Mouse (Mus musculus): ENCODE measurements at regions not wholly inside any gene's neighbourhood (a gene's known extent, or its start where the extent isn't known, plus 50 kb on each side); places are given as distances from the start of the nearest gene placed in this dataset.
A peak's percentile ranks its signal among the peaks of the same experiment; 100 is the strongest.
"Not testable (repeated sequence)": the region's sequence is repeated elsewhere in the genome, so short reads cannot be mapped to it uniquely, and the experiment has no call there.

- TF ChIP-seq MYOD1 (IDR thresholded peaks at IDR 0.05; ENCODE audit: control insufficient read depth, insufficient read length, low read depth) (no peak), USF1 (IDR thresholded peaks at IDR 0.05; ENCODE audit: low read depth) (no peak), CEBPB (IDR thresholded peaks at IDR 0.05; ENCODE audit: low read depth) (no peak), MAX (IDR thresholded peaks at IDR 0.05) (no peak), FOSL1 (IDR thresholded peaks at IDR 0.05; ENCODE audit: insufficient read depth, low read length, poor library complexity, severe bottlenecking) (no peak), CTCF (IDR thresholded peaks at IDR 0.05; ENCODE audit: control insufficient read depth, insufficient read depth, insufficient read length) (no peak), MYOG (IDR thresholded peaks at IDR 0.05; ENCODE audit: control insufficient read depth, extremely low read depth, insufficient read length) (no peak)
- no peaks in the 10 kb centered on the region for H3K79me3 ChIP-seq (ENCODE audit: low read depth)
- H3K27me3 ChIP-seq (ENCODE audit: control insufficient read depth, insufficient read depth, insufficient read length): no peaks in the 10 kb centered on the region
- no peaks in the 10 kb centered on the region for H3K79me2 ChIP-seq (ENCODE audit: control insufficient read depth, insufficient read depth)
- no peak overlapping the region for H3K4me3 ChIP-seq (ENCODE audit: insufficient read depth, poor library complexity, severe bottlenecking)
- H3ac ChIP-seq (ENCODE audit: control insufficient read depth, insufficient read length, low read depth): no peak overlapping the region
- H3K36me3 ChIP-seq (ENCODE audit: control insufficient read depth, insufficient read depth): no peaks in the 10 kb centered on the region
Observed at GRCm38 (mm10) chr1:42588499-42588898, 107.1 kb upstream of the Pou3f3 start.

GRCm38 (mm10) chr1:42589442-42589841, 106.1 kb upstream of the Pou3f3 start:
- H3K27me3 ChIP-seq (ENCODE audit: control insufficient read depth, insufficient read depth, insufficient read length): no peaks in the 10 kb centered on the region
- H3K4me3 ChIP-seq (ENCODE audit: insufficient read depth, poor library complexity, severe bottlenecking): no peak overlapping the region
- no peak for TF ChIP-seq CEBPB (IDR thresholded peaks at IDR 0.05; ENCODE audit: low read depth)
- TF ChIP-seq FOSL1 (IDR thresholded peaks at IDR 0.05; ENCODE audit: insufficient read depth, low read length, poor library complexity, severe bottlenecking): no peak
- TF ChIP-seq MYOG (IDR thresholded peaks at IDR 0.05; ENCODE audit: control insufficient read depth, extremely low read depth, insufficient read length): no peak
- no peak for TF ChIP-seq MAX (IDR thresholded peaks at IDR 0.05)
- no peak for TF ChIP-seq MYOD1 (IDR thresholded peaks at IDR 0.05; ENCODE audit: control insufficient read depth, insufficient read length, low read depth)
- no peak for TF ChIP-seq CTCF (IDR thresholded peaks at IDR 0.05; ENCODE audit: control insufficient read depth, insufficient read depth, insufficient read length)
- TF ChIP-seq USF1 (IDR thresholded peaks at IDR 0.05; ENCODE audit: low read depth): no peak
- H3K36me3 ChIP-seq (ENCODE audit: control insufficient read depth, insufficient read depth): no peaks in the 10 kb centered on the region
- H3K79me3 ChIP-seq (ENCODE audit: low read depth): no peaks in the 10 kb centered on the region
- no peak overlapping the region for H3ac ChIP-seq (ENCODE audit: control insufficient read depth, insufficient read length, low read depth)
- no peaks in the 10 kb centered on the region for H3K79me2 ChIP-seq (ENCODE audit: control insufficient read depth, insufficient read depth)

DNA sequence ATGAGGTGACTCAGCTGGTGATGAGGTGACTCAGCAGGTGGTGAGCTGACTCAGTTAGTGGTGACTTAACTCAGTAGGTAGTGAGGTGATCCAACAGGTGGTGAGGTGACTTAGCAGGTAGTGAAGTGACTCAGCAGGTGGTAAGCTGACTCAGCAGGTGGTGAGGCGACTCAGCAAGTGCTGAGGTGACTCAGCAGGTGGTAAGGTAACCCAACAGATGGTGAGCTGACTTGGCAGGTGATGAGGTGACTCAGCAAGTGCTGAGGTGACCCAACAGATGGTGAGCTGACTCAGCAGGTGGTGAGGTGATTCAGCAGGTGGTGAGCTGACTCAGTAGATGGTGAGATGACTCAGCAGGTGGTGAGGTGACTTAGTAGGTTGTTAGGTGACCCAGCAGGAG, 103.7 kb upstream of the Pou3f3 start:
- TF ChIP-seq USF1 (IDR thresholded peaks at IDR 0.05; ENCODE audit: low read depth) (no peak), MYOG (IDR thresholded peaks at IDR 0.05; ENCODE audit: control insufficient read depth, extremely low read depth, insufficient read length) (no peak), MYOD1 (IDR thresholded peaks at IDR 0.05; ENCODE audit: control insufficient read depth, insufficient read length, low read depth) (peak; percentile 55)
- Histone ChIP-seq H3K79me2 (ENCODE audit: control insufficient read depth, insufficient read depth) (no peaks in the 10 kb centered on the region), H3ac (ENCODE audit: control insufficient read depth, insufficient read length, low read depth) (no peak overlapping the region), H3K27me3 (ENCODE audit: control insufficient read depth, insufficient read depth, insufficient read length) (no peaks in the 10 kb centered on the region), H3K36me3 (ENCODE audit: control insufficient read depth, insufficient read depth) (no peaks in the 10 kb centered on the region), H3K79me3 (ENCODE audit: low read depth) (no peaks in the 10 kb centered on the region), H3K4me3 (ENCODE audit: insufficient read depth, poor library complexity, severe bottlenecking) (no peak overlapping the region)

DNA sequence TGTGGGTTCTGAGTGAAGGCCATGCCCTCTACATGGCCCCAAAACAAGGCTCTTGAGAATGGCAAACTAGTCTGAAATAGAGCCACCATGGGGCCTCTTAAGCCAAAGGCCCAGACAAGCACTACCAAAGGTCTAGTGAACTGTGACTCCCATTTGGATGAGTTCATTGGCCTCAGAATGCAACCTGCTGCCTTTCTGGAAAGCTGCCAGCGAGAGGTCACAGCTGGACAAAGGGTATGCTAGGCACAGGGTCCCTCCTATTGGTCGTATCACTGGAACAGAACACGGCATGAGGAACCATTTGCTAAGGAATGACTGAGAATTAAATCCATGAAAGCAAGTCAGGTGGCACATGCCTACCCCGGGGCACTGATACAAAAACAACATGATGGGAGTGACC, 98.5 kb upstream of the Pou3f3 start:
- Histone ChIP-seq H3K79me2 (ENCODE audit: control insufficient read depth, insufficient read depth) (no peaks in the 10 kb centered on the region), H3K27me3 (ENCODE audit: control insufficient read depth, insufficient read depth, insufficient read length) (no peaks in the 10 kb centered on the region), H3ac (ENCODE audit: control insufficient read depth, insufficient read length, low read depth) (no peak overlapping the region), H3K4me3 (ENCODE audit: insufficient read depth, poor library complexity, severe bottlenecking) (no peak overlapping the region), H3K36me3 (ENCODE audit: control insufficient read depth, insufficient read depth) (no peaks in the 10 kb centered on the region), H3K79me3 (ENCODE audit: low read depth) (no peaks in the 10 kb centered on the region)
- TF ChIP-seq MYOD1 (IDR thresholded peaks at IDR 0.05; ENCODE audit: control insufficient read depth, insufficient read length, low read depth) (no peak), CTCF (IDR thresholded peaks at IDR 0.05; ENCODE audit: control insufficient read depth, insufficient read depth, insufficient read length) (no peak), MAX (IDR thresholded peaks at IDR 0.05) (no peak), CEBPB (IDR thresholded peaks at IDR 0.05; ENCODE audit: low read depth) (no peak), FOSL1 (IDR thresholded peaks at IDR 0.05; ENCODE audit: insufficient read depth, low read length, poor library complexity, severe bottlenecking) (no peak), MYOG (IDR thresholded peaks at IDR 0.05; ENCODE audit: control insufficient read depth, extremely low read depth, insufficient read length) (no peak), USF1 (IDR thresholded peaks at IDR 0.05; ENCODE audit: low read depth) (no peak)

DNA sequence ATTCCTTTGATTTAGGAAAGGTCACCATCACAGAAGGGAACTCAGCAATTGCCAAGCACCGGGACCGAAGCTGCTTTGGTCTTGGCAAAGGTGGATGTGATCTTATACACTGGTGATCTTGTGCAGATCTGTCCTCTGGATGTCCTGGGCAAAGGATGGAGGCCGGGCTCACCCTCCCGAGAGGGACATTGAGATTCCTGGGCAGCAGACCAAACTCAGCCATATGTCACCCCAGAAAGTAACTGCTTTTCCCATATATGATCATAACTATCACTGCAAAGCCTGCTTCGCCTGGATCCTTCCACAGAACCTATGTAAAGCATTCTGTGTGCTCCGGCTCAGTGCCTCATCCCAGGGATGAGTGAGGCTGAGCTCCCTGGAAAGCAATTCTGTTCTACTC, 96.3 kb upstream of the Pou3f3 start:
- Histone ChIP-seq H3ac (ENCODE audit: control insufficient read depth, insufficient read length, low read depth) (no peak overlapping the region), H3K79me2 (ENCODE audit: control insufficient read depth, insufficient read depth) (no peaks in the 10 kb centered on the region), H3K4me3 (ENCODE audit: insufficient read depth, poor library complexity, severe bottlenecking) (no peak overlapping the region), H3K79me3 (ENCODE audit: low read depth) (no peaks in the 10 kb centered on the region), H3K36me3 (ENCODE audit: control insufficient read depth, insufficient read depth) (no peaks in the 10 kb centered on the region), H3K27me3 (ENCODE audit: control insufficient read depth, insufficient read depth, insufficient read length) (no peaks in the 10 kb centered on the region)
- TF ChIP-seq FOSL1 (IDR thresholded peaks at IDR 0.05; ENCODE audit: insufficient read depth, low read length, poor library complexity, severe bottlenecking): no peak
- no peak for TF ChIP-seq CEBPB (IDR thresholded peaks at IDR 0.05; ENCODE audit: low read depth)
- no peak for TF ChIP-seq USF1 (IDR thresholded peaks at IDR 0.05; ENCODE audit: low read depth)
- TF ChIP-seq MYOD1 (IDR thresholded peaks at IDR 0.05; ENCODE audit: control insufficient read depth, insufficient read length, low read depth): no peak
- TF ChIP-seq CTCF (IDR thresholded peaks at IDR 0.05; ENCODE audit: control insufficient read depth, insufficient read depth, insufficient read length): no peak
- TF ChIP-seq MAX (IDR thresholded peaks at IDR 0.05): no peak
- TF ChIP-seq MYOG (IDR thresholded peaks at IDR 0.05; ENCODE audit: control insufficient read depth, extremely low read depth, insufficient read length): no peak

DNA sequence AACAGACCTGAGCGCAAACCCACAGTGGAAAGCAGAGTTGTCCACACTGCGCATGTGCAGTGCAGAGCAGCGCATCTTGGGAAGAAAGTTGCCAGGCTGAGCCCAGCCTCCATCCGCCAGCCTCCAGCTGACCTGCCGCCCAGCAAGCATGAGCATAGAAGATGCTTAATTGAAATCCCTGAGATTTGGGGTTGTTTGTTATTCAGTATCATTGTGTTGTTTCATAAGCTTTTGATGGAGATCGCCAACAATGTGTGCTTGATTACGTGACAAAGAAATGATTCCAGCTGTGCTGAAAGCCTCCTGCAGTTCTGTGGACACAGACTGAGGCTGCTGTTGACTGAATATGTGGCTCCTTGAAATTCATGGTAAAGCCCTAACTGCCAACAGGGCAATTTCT, 89.3 kb upstream of the Pou3f3 start:
- no peaks in the 10 kb centered on the region for H3K79me3 ChIP-seq (ENCODE audit: low read depth)
- H3ac ChIP-seq (ENCODE audit: control insufficient read depth, insufficient read length, low read depth): no peak overlapping the region
- no peak overlapping the region for H3K4me3 ChIP-seq (ENCODE audit: insufficient read depth, poor library complexity, severe bottlenecking)
- TF ChIP-seq MYOG (IDR thresholded peaks at IDR 0.05; ENCODE audit: control insufficient read depth, extremely low read depth, insufficient read length): no peak
- TF ChIP-seq MAX (IDR thresholded peaks at IDR 0.05): no peak
- TF ChIP-seq CTCF (IDR thresholded peaks at IDR 0.05; ENCODE audit: control insufficient read depth, insufficient read depth, insufficient read length): no peak
- no peaks in the 10 kb centered on the region for H3K27me3 ChIP-seq (ENCODE audit: control insufficient read depth, insufficient read depth, insufficient read length)
- H3K36me3 ChIP-seq (ENCODE audit: control insufficient read depth, insufficient read depth): no peaks in the 10 kb centered on the region
- H3K79me2 ChIP-seq (ENCODE audit: control insufficient read depth, insufficient read depth): no peaks in the 10 kb centered on the region

DNA sequence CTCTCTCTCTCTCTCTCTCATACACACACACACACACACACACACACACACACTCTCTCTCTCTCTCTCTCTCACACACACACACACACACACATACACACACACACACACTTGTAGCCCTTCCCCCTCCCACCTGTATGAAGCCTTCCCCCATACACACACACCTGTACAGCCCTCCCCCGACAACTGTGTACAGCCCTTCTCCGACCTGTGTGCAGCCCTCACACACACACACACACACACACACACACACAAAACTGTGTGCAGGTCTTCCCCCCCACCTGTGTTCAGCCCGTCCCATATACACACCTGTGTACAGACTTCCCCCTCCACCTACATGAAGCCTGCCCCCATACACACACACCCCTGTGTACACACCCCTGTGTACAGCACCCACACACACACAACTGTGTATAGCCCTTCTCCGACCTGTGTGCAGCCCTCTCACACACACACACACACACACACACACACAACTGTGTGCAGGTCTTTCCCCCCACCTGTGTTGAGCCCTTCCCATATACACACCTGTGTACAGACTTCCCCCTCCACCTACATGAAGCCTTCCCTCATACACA, 88.0 kb upstream of the Pou3f3 start:
- H3K79me2 ChIP-seq (ENCODE audit: control insufficient read depth, insufficient read depth); H3ac ChIP-seq (ENCODE audit: control insufficient read depth, insufficient read length, low read depth); H3K79me3 ChIP-seq (ENCODE audit: low read depth); H3K36me3 ChIP-seq (ENCODE audit: control insufficient read depth, insufficient read depth); H3K4me3 ChIP-seq (ENCODE audit: insufficient read depth, poor library complexity, severe bottlenecking); H3K27me3 ChIP-seq (ENCODE audit: control insufficient read depth, insufficient read depth, insufficient read length): not testable (repeated sequence)

Measured in C2C12 (cell line).